Mouse (Mus musculus): ENCODE measurements around the gene Gm20388.

DNA sequence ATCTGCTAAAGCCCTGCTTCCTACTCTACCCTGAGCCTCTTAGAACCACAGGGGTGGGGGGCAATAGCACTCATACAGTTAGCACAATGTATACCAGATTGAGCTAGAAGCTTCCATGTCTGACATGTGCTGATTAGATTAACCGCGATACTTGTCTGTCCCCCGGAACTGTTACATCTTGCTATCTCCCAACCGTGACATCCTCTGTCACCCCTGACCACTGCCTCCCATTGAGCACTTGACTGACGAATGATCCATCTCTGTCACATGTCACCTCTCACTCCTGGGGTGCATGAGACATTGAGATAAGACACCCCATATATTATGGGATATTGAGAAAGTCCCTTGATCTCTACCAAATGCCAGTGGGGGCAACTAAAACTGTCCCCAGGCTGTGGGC lies 115.6 kb downstream of the Gm20388 start:
- TF ChIP-seq CTCF (conservative IDR thresholded peaks at IDR 0.05; ENCODE audit: insufficient read depth, insufficient read length, low read depth, low read length), result no peak
- no peak for TF ChIP-seq POLR2A (IDR thresholded peaks at IDR 0.05; ENCODE audit: low read depth, low read length)

Data from kidney, adult 2 months (tissue).